Mouse (Mus musculus): ENCODE data around the gene Nlrp2. TPM values are rescaled to one million over a fixed set of nuclear protein-coding genes. Genes with fewer than 3 reads are reported as not detected.

The Nlrp2 gene
- total and polyA plus RNA-seq, 2 experiments = not detected

GRCm38 (mm10) chr7:5263051-5263450, 87.8 kb downstream of the Nlrp2 start:
- Histone ChIP-seq H3K4me1 (ENCODE audit: control insufficient read depth, insufficient read depth, low read length) (no peaks in the 10 kb centered on the region), H3K36me3 (ENCODE audit: control insufficient read depth, insufficient read depth, low read length) (no peaks in the 10 kb centered on the region), H3K4me3 (ENCODE audit: insufficient read depth, low read depth, low read length) (no peak overlapping the region), H3K79me2 (ENCODE audit: control insufficient read depth, insufficient read depth, low read length) (no peaks in the 10 kb centered on the region), H3K27ac (replicated peaks; ENCODE audit: insufficient read depth, low read depth, low read length) (no peak overlapping the region), H3K27me3 (ENCODE audit: control insufficient read depth, insufficient read depth, low read length) (no peaks in the 10 kb centered on the region), H3K9ac (ENCODE audit: low read depth, low read length) (no peak overlapping the region)
- TF ChIP-seq POLR2A (IDR thresholded peaks at IDR 0.05; ENCODE audit: extremely low read depth, insufficient read depth, low read length) = no peak
- no peak for TF ChIP-seq CTCF (IDR thresholded peaks at IDR 0.05; ENCODE audit: low read depth, low read length)
- DNase-seq (ENCODE audit: extremely low read depth, low read depth, low spot score) = no peak
- WGBS = 85% methylated on average over 3 of the region's 3 CpGs

Other genes with a start within 250 kb of the Nlrp2 start
- gene Rfpl4, start 234.1 kb downstream of the Nlrp2 start, total RNA-seq (2014; rRNA removed) = not detected in 2 replicates
- gene Rfpl4, start 234.1 kb downstream of the Nlrp2 start, polyA plus RNA-seq (2012; rRNA removed) = not detected in 2 replicates
- gene Rasl2-9, start 225.1 kb downstream of the Nlrp2 start, total RNA-seq (2014; rRNA removed) = 1.7 and 2.7 TPM in 2 replicates
- gene Rasl2-9, start 225.1 kb downstream of the Nlrp2 start, polyA plus RNA-seq (2012; rRNA removed) = 0.45 TPM in 2 replicates
- not detected in 2 replicates for gene Vmn1r55, start 201.4 kb downstream of the Nlrp2 start, total RNA-seq (2014; rRNA removed)
- gene Vmn1r55, start 201.4 kb downstream of the Nlrp2 start, polyA plus RNA-seq (2012; rRNA removed) = not detected in 2 replicates
- not detected in 2 replicates for gene Vmn1r56, start 154.3 kb downstream of the Nlrp2 start, total RNA-seq (2014; rRNA removed)
- not detected in 2 replicates for gene Vmn1r56, start 154.3 kb downstream of the Nlrp2 start, polyA plus RNA-seq (2012; rRNA removed)
- not detected in 2 replicates for gene Vmn1r57, start 132.5 kb downstream of the Nlrp2 start, total RNA-seq (2014; rRNA removed)
- gene Vmn1r57, start 132.5 kb downstream of the Nlrp2 start, polyA plus RNA-seq (2012; rRNA removed) = not detected in 2 replicates
- not detected in 2 replicates for gene Gm5065, start 498 bp downstream of the Nlrp2 start, total RNA-seq (2014; rRNA removed)
- gene Gm5065, start 498 bp downstream of the Nlrp2 start, polyA plus RNA-seq (2012; rRNA removed) = not detected in 2 replicates
- not detected in 2 replicates for gene Vmn1r58, start 62.4 kb upstream of the Nlrp2 start, total RNA-seq (2014; rRNA removed)
- not detected in 2 replicates for gene Vmn1r58, start 62.4 kb upstream of the Nlrp2 start, polyA plus RNA-seq (2012; rRNA removed)
- not detected in 2 replicates for gene Vmn1r59, start 105.7 kb upstream of the Nlrp2 start, total RNA-seq (2014; rRNA removed)
- gene Vmn1r59, start 105.7 kb upstream of the Nlrp2 start, polyA plus RNA-seq (2012; rRNA removed) = not detected in 2 replicates
- not detected in 2 replicates for gene Vmn2r28, start 142.9 kb upstream of the Nlrp2 start, total RNA-seq (2014; rRNA removed)
- not detected in 2 replicates for gene Vmn2r28, start 142.9 kb upstream of the Nlrp2 start, polyA plus RNA-seq (2012; rRNA removed)
- not detected in 2 replicates for gene Vmn1r60, start 196.3 kb upstream of the Nlrp2 start, total RNA-seq (2014; rRNA removed)
- not detected in 2 replicates for gene Vmn1r60, start 196.3 kb upstream of the Nlrp2 start, polyA plus RNA-seq (2012; rRNA removed)